Mouse (Mus musculus) MEL (cell line): ENCODE data around the gene Maml2. TPM values are rescaled to one million over a fixed set of nuclear protein-coding genes. Genes with fewer than 3 reads are reported as not detected.

ENCODE experiments used
- DNase-seq: peaks from one replicate; pipeline ENCODE4 v3.0.0; 2011; ENCODE audit warnings: low read depth, low spot score
- H3K27ac ChIP-seq: 2 replicates; pipeline ENCODE4 v1.5.1; 2012; ENCODE audit warnings: low read depth, mild to moderate bottlenecking, control low read depth, low read length, moderate library complexity; ENCODE audit not compliant: control insufficient read depth
- H3K27me3 ChIP-seq, 2 experiments: fragments of 150-350 bp in 1 of 2; sonication (generic) in 1 of 2; 2 replicates each; pipeline ENCODE4 v1.6.1; 2012; ENCODE audit warnings: low read length in 2 of 2, mild to moderate bottlenecking in 2 of 2, improper control_type of control experiment in 1 of 2, moderate library complexity in 1 of 2; ENCODE audit not compliant: insufficient read depth in 2 of 2, control insufficient read depth in 1 of 2
- H3K36me3 ChIP-seq, 2 experiments: 2 replicates each; pipeline ENCODE4 v1.6.1; 2012 to 2014; ENCODE audit warnings: low read length in 2 of 2, improper control_type of control experiment in 1 of 2, inconsistent platforms in 1 of 2, mild to moderate bottlenecking in 1 of 2; ENCODE audit not compliant: insufficient read depth in 2 of 2, control insufficient read depth in 1 of 2
- H3K4me1 ChIP-seq, 2 experiments: fragments of 150-350 bp in 1 of 2; sonication (generic) in 1 of 2; 2 replicates each; pipeline ENCODE4 v1.6.1; 2012; ENCODE audit warnings: low read length in 2 of 2, improper control_type of control experiment in 1 of 2, mild to moderate bottlenecking in 1 of 2; ENCODE audit not compliant: insufficient read depth in 2 of 2, control insufficient read depth in 1 of 2
- H3K4me3 ChIP-seq, 2 experiments: fragments of 150-350 bp in 1 of 2; sonication (generic) in 1 of 2; 2 replicates each; pipeline ENCODE4 v1.5.1; 2012; ENCODE audit warnings: low read depth in 2 of 2, low read length in 2 of 2, mild to moderate bottlenecking in 2 of 2, moderate library complexity in 2 of 2, control low read depth in 1 of 2, improper control_type of control experiment in 1 of 2; ENCODE audit not compliant: control insufficient read depth in 1 of 2, insufficient read depth in 1 of 2
- H3K79me2 ChIP-seq: 2 replicates; pipeline ENCODE4 v1.6.1; 2012; ENCODE audit warnings: mild to moderate bottlenecking, low read length, moderate library complexity; ENCODE audit not compliant: control insufficient read depth, poor library complexity, insufficient read depth
- H3K9ac ChIP-seq: 2 replicates; pipeline ENCODE4 v1.6.1; 2012; ENCODE audit warnings: low read depth, mild to moderate bottlenecking, control low read depth, low read length, moderate library complexity; ENCODE audit not compliant: control insufficient read depth, poor library complexity, severe bottlenecking
- H3K9me3 ChIP-seq: fragments of 150-350 bp; sonication (generic); replicated peaks from 2 replicates; pipeline ENCODE4 v1.6.1; 2012; ENCODE audit warnings: mild to moderate bottlenecking, low read length, improper control_type of control experiment, moderate library complexity; ENCODE audit not compliant: insufficient read depth
- CHD1 ChIP-seq: IDR thresholded peaks from 2 replicates; pipeline ENCODE4 v1.6.1; 2012; ENCODE audit warnings: low read depth, mild to moderate bottlenecking, inconsistent platforms, low read length, improper control_type of control experiment
- CHD2 ChIP-seq: IDR thresholded peaks from 2 replicates; pipeline ENCODE4 v1.6.1; 2011; ENCODE audit warnings: low read length, improper control_type of control experiment
- CTCF ChIP-seq, 3 experiments: IDR thresholded peaks in 2 of 3; conservative IDR thresholded peaks in 1 of 3; 2 replicates each; pipeline ENCODE4 v1.5.1; 2011 to 2012; ENCODE audit warnings: low read length in 3 of 3, low read depth in 2 of 3, mild to moderate bottlenecking in 2 of 3, improper control_type of control experiment in 1 of 3, inconsistent platforms in 1 of 3, mixed read lengths in 1 of 3, moderate library complexity in 1 of 3; ENCODE audit not compliant: control insufficient read depth in 1 of 3, insufficient read depth in 1 of 3, poor library complexity in 1 of 3, severe bottlenecking in 1 of 3
- E2F4 ChIP-seq: IDR thresholded peaks from 2 replicates; pipeline ENCODE4 v1.6.1; 2011; ENCODE audit warnings: low read depth, low read length, improper control_type of control experiment, borderline replicate concordance
- ELF1 ChIP-seq: IDR thresholded peaks from 2 replicates; pipeline ENCODE4 v1.6.1; 2014; ENCODE audit warnings: low read depth, mild to moderate bottlenecking, inconsistent platforms, low read length, improper control_type of control experiment, moderate library complexity
- EP300 ChIP-seq, 2 experiments: IDR thresholded peaks; 2 replicates each; pipeline ENCODE4 v1.6.1; 2011; ENCODE audit warnings: improper control_type of control experiment in 2 of 2, low read length in 2 of 2, low read depth in 1 of 2, mild to moderate bottlenecking in 1 of 2
- GATA1 ChIP-seq: IDR thresholded peaks from 2 replicates; pipeline ENCODE4 v1.6.1; 2011; ENCODE audit warnings: low read depth, low read length, improper control_type of control experiment
- HCFC1 ChIP-seq: IDR thresholded peaks from 2 replicates; pipeline ENCODE4 v1.6.1; 2012; ENCODE audit warnings: low read depth, mild to moderate bottlenecking, inconsistent platforms, low read length, improper control_type of control experiment, moderate library complexity
- KAT2A ChIP-seq: conservative IDR thresholded peaks from 2 replicates; pipeline ENCODE4 v1.6.1; 2012; ENCODE audit warnings: low read depth, low read length, improper control_type of control experiment, inconsistent platforms
- MAFK ChIP-seq: IDR thresholded peaks from 2 replicates; pipeline ENCODE4 v1.6.1; 2011; ENCODE audit warnings: low read depth, mild to moderate bottlenecking, low read length, improper control_type of control experiment, borderline replicate concordance
- MAZ ChIP-seq: IDR thresholded peaks from 2 replicates; pipeline ENCODE4 v1.6.1; 2012; ENCODE audit warnings: low read depth, mild to moderate bottlenecking, inconsistent platforms, low read length, improper control_type of control experiment
- MYB ChIP-seq: IDR thresholded peaks from 2 replicates; pipeline ENCODE4 v1.6.1; 2011; ENCODE audit warnings: mild to moderate bottlenecking, low read depth, low read length, improper control_type of control experiment
- NELFE ChIP-seq: IDR thresholded peaks from 2 replicates; pipeline ENCODE4 v1.6.1; 2011; ENCODE audit warnings: low read depth, low read length, improper control_type of control experiment
- NRF1 ChIP-seq: IDR thresholded peaks from 2 replicates; pipeline ENCODE4 v1.6.1; 2014; ENCODE audit warnings: low read depth, mild to moderate bottlenecking, inconsistent platforms, low read length, improper control_type of control experiment, moderate library complexity; ENCODE audit not compliant: poor library complexity, insufficient read depth, severe bottlenecking
- POLR2AphosphoS2 ChIP-seq: IDR thresholded peaks from 2 replicates; pipeline ENCODE4 v1.6.1; 2011; ENCODE audit warnings: low read length, improper control_type of control experiment
- SMC3 ChIP-seq: IDR thresholded peaks from 2 replicates; pipeline ENCODE4 v1.6.1; 2011; ENCODE audit warnings: low read depth, low read length, improper control_type of control experiment
- TCF12 ChIP-seq: IDR thresholded peaks from 2 replicates; pipeline ENCODE4 v1.6.1; 2014; ENCODE audit warnings: low read depth, mild to moderate bottlenecking, inconsistent platforms, low read length, improper control_type of control experiment, moderate library complexity
- UBTF ChIP-seq: IDR thresholded peaks from 2 replicates; pipeline ENCODE4 v1.6.1; 2012; ENCODE audit warnings: low read depth, mild to moderate bottlenecking, inconsistent platforms, low read length, improper control_type of control experiment, moderate library complexity, borderline replicate concordance; ENCODE audit not compliant: insufficient read depth
- USF1 ChIP-seq: IDR thresholded peaks from 2 replicates; pipeline ENCODE4 v1.6.1; 2014; ENCODE audit warnings: low read depth, mild to moderate bottlenecking, inconsistent platforms, low read length, improper control_type of control experiment, moderate library complexity
- USF2 ChIP-seq, 2 experiments: IDR thresholded peaks; 2 replicates each; pipeline ENCODE4 v1.6.1; 2011 to 2012; ENCODE audit warnings: improper control_type of control experiment in 2 of 2, low read length in 2 of 2, borderline replicate concordance in 1 of 2, inconsistent platforms in 1 of 2, low read depth in 1 of 2, mild to moderate bottlenecking in 1 of 2; ENCODE audit not compliant: insufficient read depth in 1 of 2
- ZC3H11A ChIP-seq: IDR thresholded peaks from 2 replicates; pipeline ENCODE4 v1.6.1; 2012; ENCODE audit warnings: low read depth, mild to moderate bottlenecking, inconsistent platforms, low read length, improper control_type of control experiment
- ZKSCAN1 ChIP-seq: IDR thresholded peaks from 2 replicates; pipeline ENCODE4 v1.6.1; 2012; ENCODE audit warnings: low read depth, mild to moderate bottlenecking, inconsistent platforms, low read length, improper control_type of control experiment, moderate library complexity
- ZMIZ1 ChIP-seq: IDR thresholded peaks from 2 replicates; pipeline ENCODE4 v1.6.1; 2012; ENCODE audit warnings: low read depth, mild to moderate bottlenecking, inconsistent platforms, low read length, improper control_type of control experiment, moderate library complexity
- polyA plus RNA-seq, 2 experiments: library from polyadenylated mRNA; stranded (reverse) in 1 of 2; unstranded in 1 of 2; fragments of >175 nt in 1 of 2; fragments of >200 nt in 1 of 2; gene quantifications; 2 replicates each; pipeline versions ENCODE4 v1.2.1 to v1.2.4; 2012; ENCODE audit warnings: low replicate concordance in 2 of 2, low read depth in 1 of 2; ENCODE audit not compliant: insufficient read length in 2 of 2, insufficient read depth in 1 of 2, missing spikeins in 1 of 2
- total RNA-seq: library from RNA; depleted of rRNA; stranded (reverse); fragments of 300-350 nt; gene quantifications from 2 replicates; pipeline ENCODE4 v1.2.3, GENCODE M21; 2012

Gene Maml2
- total and polyA plus RNA-seq, 3 experiments: 0.08 to 0.47 TPM; not detected in 1

DNA sequence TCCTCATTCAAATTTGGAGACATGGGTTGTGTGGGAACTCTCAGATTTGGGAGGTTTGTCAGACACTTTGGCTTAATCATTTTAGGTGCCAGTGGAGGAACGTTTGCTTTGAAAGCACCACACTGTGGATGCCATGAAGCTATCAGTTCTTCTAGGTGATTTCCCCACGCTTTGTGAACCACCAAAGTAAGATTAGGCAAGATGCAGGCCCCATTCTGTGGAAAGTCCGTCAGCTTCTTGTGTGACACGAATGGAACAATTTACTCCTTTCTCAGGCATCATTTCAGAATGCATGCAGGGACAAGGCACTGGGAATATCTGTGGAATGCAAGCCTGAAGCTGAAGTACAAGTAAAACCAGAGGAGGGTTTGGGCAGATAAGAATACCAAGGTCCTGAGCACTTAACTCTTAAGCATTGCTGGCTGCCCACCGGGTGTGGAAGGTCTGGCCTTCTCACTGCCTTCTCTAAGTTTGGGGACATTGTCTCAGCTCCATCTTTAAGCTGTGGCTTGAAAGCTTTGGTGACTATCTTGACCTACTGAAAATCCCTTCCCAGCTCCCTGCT, 23.1 kb downstream of the Maml2 start:
- TF ChIP-seq MAZ: no peak
- TF ChIP-seq MYB: no peak
- TF ChIP-seq USF1: no peak
- TF ChIP-seq GATA1: no peak
- no peak for TF ChIP-seq CHD2
- TF ChIP-seq TCF12: no peak
- no peak for TF ChIP-seq SMC3
- no peak for TF ChIP-seq KAT2A
- no peak for TF ChIP-seq POLR2AphosphoS2
- TF ChIP-seq, all 39 proteins: peak for 0
- Histone ChIP-seq H3K27ac (no peak overlapping the region), H3K9me3 (no peaks in the 10 kb centered on the region), H3K36me3 (no peaks in the 10 kb centered on the region), H3K9ac (no peak overlapping the region), H3K27me3 (no peaks in the 10 kb centered on the region; a peak in 1 of 4 replicates), H3K79me2 (no peaks in the 10 kb centered on the region), H3K4me1 (no peaks in the 10 kb centered on the region), H3K4me3 (no peak overlapping the region)
- DNase-seq: no peak

DNA sequence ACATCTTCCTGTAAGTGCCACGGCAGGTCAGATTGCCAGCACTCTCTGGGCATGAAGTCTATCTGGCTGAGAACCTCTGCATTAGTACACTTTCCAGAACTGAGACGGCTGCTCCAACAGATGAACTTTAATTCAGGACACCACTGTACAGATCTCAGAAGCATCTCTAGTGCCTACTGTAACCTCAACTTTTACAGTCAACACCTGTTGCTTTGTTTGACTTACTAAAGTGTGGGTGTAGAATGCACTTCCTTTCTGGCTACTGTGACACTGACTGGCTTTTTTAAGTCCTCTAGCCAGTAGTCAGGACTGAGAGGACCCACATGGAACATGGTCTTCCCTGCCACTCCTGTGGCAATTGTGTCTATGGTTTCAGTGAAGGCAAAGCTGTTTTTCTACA, 25.3 kb downstream of the Maml2 start:
- Histone ChIP-seq H3K4me1 (no peaks in the 10 kb centered on the region), H3K79me2 (no peaks in the 10 kb centered on the region), H3K9ac (no peak overlapping the region), H3K27ac (no peak overlapping the region), H3K9me3 (no peaks in the 10 kb centered on the region), H3K4me3 (no peak overlapping the region), H3K36me3 (no peaks in the 10 kb centered on the region)
- no peak for DNase-seq
- no peak for TF ChIP-seq MYB
- no peak for TF ChIP-seq ELF1
- TF ChIP-seq ZC3H11A: no peak
- TF ChIP-seq KAT2A: no peak
- no peak for TF ChIP-seq USF2 (IDR thresholded peaks at IDR 0.05; ENCODE audit: borderline replicate concordance in 1 of 2, insufficient read depth in 1 of 2, low read depth in 1 of 2, low read length in 2 of 2)
- no peak for TF ChIP-seq NELFE
- TF ChIP-seq UBTF: no peak
- no peak for TF ChIP-seq E2F4
- TF ChIP-seq NRF1: no peak
- no peak for TF ChIP-seq TCF12
- TF ChIP-seq HCFC1: no peak
- no peak for TF ChIP-seq ZMIZ1
- TF ChIP-seq CHD2: no peak
- no peak for TF ChIP-seq CHD1
- TF ChIP-seq CTCF (IDR thresholded peaks at IDR 0.05 in 2 of 3, conservative IDR thresholded peaks at IDR 0.05 in 1 of 3; ENCODE audit: control insufficient read depth in 1 of 3, insufficient read depth in 1 of 3, low read depth in 2 of 3, low read length in 3 of 3, poor library complexity in 1 of 3, severe bottlenecking in 1 of 3): no peak
- no peak for TF ChIP-seq MAFK
- TF ChIP-seq EP300 (IDR thresholded peaks at IDR 0.05; ENCODE audit: low read depth in 1 of 2, low read length in 2 of 2): no peak
- TF ChIP-seq ZKSCAN1: no peak
- no peak for TF ChIP-seq SMC3
- TF ChIP-seq, all 39 proteins: peak for 0
- no peaks in the 10 kb centered on the region; a peak in 1 of 4 replicates for H3K27me3 ChIP-seq
